Mouse (Mus musculus) kidney, postnatal 0 days (tissue): ENCODE measurements around the gene Cacna2d1. TPM values are rescaled to one million over a fixed set of nuclear protein-coding genes. Genes with fewer than 3 reads are reported as not detected.

Experiments used
- ATAC-seq: fragments of 200-750 bp; cut with Nextera tagmentation; replicated peaks from 2 replicates; pipeline ENCODE4 v1.8.0; 2017; ENCODE audit warnings: low read depth, moderate number of reproducible peaks, moderate TSS enrichment, moderate library complexity; ENCODE audit not compliant: low FRiP score
- DNase-seq: peaks from one replicate; pipeline ENCODE4 v3.0.0-alpha.2; 2016; ENCODE audit warnings: low spot score
- H3K27ac ChIP-seq: fragments of 300-500 bp; sonication (generic); 2 replicates; pipeline ENCODE4 v1.5.1; 2014; ENCODE audit warnings: mild to moderate bottlenecking
- H3K27me3 ChIP-seq: fragments of 300-500 bp; sonication (generic); 2 replicates; pipeline ENCODE4 v1.6.1; 2014; ENCODE audit warnings: low read length, mixed read lengths; ENCODE audit not compliant: insufficient read depth
- H3K36me3 ChIP-seq: fragments of 300-500 bp; sonication (generic); 2 replicates; pipeline ENCODE4 v1.6.1; 2014; ENCODE audit warnings: low read length, mixed read lengths; ENCODE audit not compliant: insufficient read depth
- H3K4me1 ChIP-seq: fragments of 300-500 bp; sonication (generic); replicated peaks from 2 replicates; pipeline ENCODE4 v1.6.1; 2014; ENCODE audit warnings: antibody characterized with exemption, low read length, mixed read lengths; ENCODE audit not compliant: insufficient read depth
- H3K4me2 ChIP-seq: fragments of 300-500 bp; sonication (generic); 2 replicates; pipeline ENCODE4 v1.6.1; 2014; ENCODE audit warnings: mild to moderate bottlenecking, low read length, moderate library complexity, mixed read lengths
- H3K4me3 ChIP-seq: fragments of 300-500 bp; sonication (generic); replicated peaks from 2 replicates; pipeline ENCODE4 v1.5.1; 2014; ENCODE audit warnings: low read depth, low read length
- H3K9ac ChIP-seq: fragments of 300-500 bp; sonication (generic); 2 replicates; pipeline ENCODE4 v1.6.1; 2014; ENCODE audit warnings: low read depth, low read length
- H3K9me3 ChIP-seq: fragments of 300-500 bp; sonication (generic); replicated peaks from 2 replicates; pipeline ENCODE4 v1.6.1; 2016; ENCODE audit warnings: low read length, inconsistent platforms, mixed read lengths
- CTCF ChIP-seq: IDR thresholded peaks from 2 replicates; pipeline ENCODE4 v1.5.1; 2016; ENCODE audit warnings: antibody characterized with exemption, low read depth, mild to moderate bottlenecking, moderate library complexity
- WGBS: fragments of 180-500 bp; shearing (Covaris S2); extraction: QIAGEN DNeasy Blood & Tissue Kit; methylation state at CpG from one replicate; pipeline ENCODE4 v1.1.7; 2014; 5-methylcytosine and 5-hydroxymethylcytosine counted together
- polyA plus RNA-seq: library from polyadenylated mRNA; unstranded; fragments of >200 nt; fragmentation: Nextera tagmentation; extraction: Ambion mirVana; gene quantifications from 2 replicates; pipeline ENCODE4 v1.2.1, GENCODE M21; 2015

Gene Cacna2d1
- polyA plus RNA-seq, 1 experiment from 2014 or later = 9.7 TPM

DNA sequence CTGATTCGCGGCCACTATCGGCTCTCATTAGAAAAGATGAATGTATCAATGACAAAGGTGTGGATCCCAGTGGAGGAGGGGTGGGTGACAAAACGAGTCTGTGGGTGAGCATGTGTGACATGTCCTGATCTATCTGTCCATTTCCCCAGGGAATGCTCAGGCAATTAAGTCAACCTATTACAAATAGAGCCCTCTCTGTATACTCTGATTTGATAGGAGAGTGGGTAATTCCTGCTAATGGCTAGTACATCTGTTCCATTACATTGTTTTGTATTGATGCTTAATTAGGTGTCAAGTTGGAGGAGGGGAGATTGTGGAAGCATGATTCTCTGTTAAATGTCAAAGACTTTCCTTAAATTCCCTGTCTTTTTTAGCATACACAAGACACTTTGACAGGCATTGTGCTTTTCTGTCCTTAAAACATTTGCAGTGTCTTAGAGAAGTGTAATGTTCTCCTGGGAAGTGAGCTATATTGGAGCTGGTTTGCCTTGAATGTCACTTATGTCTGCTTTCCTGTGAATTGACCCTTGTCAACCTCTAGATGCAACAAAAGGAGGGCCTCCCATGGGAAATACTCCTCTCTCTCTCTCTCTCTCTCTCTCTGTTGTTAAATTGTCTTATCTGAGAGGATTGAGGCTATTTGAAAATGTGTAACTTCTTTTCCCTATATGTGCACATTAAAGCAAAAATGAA lies 58.9 kb downstream of the Cacna2d1 start:
- ATAC-seq (no peak), DNase-seq (no peak)
- H3K27me3 ChIP-seq = no peaks in the 10 kb centered on the region
- no peaks in the 10 kb centered on the region for H3K4me1 ChIP-seq
- no peak overlapping the region for H3K27ac ChIP-seq
- H3K4me2 ChIP-seq = no peak overlapping the region
- H3K9me3 ChIP-seq = no peaks in the 10 kb centered on the region
- TF ChIP-seq CTCF = no peak
- 56% methylated on average over 4 of the region's 4 CpGs for WGBS
- no peak overlapping the region for H3K4me3 ChIP-seq
- no peaks in the 10 kb centered on the region for H3K36me3 ChIP-seq
- no peak overlapping the region for H3K9ac ChIP-seq

DNA sequence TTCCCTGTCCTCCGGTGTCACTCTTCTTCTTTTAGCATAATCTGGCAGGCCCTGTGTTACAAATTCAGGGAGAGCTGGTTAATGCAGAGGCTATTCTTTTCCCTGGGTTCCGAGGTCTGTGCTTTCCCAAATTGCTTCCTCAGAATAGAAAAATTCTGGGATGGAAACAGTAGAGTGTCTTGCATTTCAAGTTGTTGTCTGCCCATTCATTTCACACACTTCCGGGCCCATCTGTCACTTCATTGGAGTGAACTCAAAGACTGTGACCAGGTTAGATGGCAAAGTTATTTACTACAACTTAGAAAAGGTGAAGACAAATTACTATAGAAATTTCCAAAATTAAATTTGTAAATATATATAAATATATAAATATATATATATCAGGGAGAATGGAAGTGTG lies 62.7 kb downstream of the Cacna2d1 start:
- no peak overlapping the region for H3K9ac ChIP-seq
- DNase-seq = no peak
- no peak overlapping the region for H3K27ac ChIP-seq
- no peak overlapping the region for H3K4me3 ChIP-seq
- H3K9me3 ChIP-seq = no peaks in the 10 kb centered on the region
- no peak for ATAC-seq
- H3K36me3 ChIP-seq = no peaks in the 10 kb centered on the region
- H3K27me3 ChIP-seq = no peaks in the 10 kb centered on the region
- H3K4me2 ChIP-seq = no peak overlapping the region
- 90% methylated on average over 3 of the region's 3 CpGs for WGBS
- peaks cover under 1% of the 10 kb centered on the region; the same call in 1 of the 2 replicates for H3K4me1 ChIP-seq
- no peak for TF ChIP-seq CTCF

DNA sequence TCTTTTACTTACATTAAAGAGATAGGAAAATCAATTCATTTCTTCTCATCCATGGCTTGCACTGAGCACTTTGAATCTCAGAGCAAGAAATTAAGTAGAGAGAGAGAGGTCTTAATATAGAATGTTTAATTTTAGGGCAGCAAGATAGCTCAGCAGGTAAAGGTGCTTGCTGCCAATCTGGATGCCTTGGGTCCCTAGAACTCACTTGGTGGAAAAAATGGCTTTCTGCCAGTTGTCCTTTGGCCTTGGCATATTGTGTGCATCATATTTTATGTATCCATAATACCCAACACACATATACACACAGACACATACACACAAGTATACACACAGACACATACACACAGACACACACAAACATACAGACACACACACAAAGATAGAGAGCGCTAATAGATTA lies 63.3 kb downstream of the Cacna2d1 start:
- WGBS = 100% methylated on average over 1 of the region's 1 CpGs
- Histone ChIP-seq H3K27ac (no peak overlapping the region), H3K9ac (no peak overlapping the region), H3K36me3 (no peaks in the 10 kb centered on the region), H3K4me2 (no peak overlapping the region), H3K4me1 (peaks cover 6% of the 10 kb centered on the region; the same call in 1 of the 2 replicates), H3K27me3 (no peaks in the 10 kb centered on the region), H3K9me3 (no peaks in the 10 kb centered on the region), H3K4me3 (no peak overlapping the region)
- TF ChIP-seq CTCF = no peak
- ATAC-seq (no peak), DNase-seq (no peak)

DNA sequence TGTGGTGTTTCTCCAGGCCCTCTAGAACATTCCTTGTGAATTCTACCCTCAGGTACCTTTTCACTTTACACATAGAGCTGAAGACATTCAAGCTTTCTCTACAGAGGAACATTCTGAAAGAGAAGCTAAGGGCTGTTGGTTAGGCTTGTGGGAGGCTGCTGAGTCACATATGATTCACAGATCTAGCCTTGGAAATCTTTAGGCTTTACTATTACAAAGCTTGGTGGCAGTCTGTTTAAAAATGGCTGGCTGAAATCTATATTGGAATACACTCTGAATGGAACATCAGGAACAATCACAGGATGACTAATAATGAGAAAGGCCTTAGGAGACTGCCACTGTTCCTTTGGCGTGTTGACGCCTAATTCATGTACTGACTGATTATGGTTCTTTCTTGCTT lies 66.4 kb downstream of the Cacna2d1 start:
- 91% methylated on average over 2 of the region's 2 CpGs for WGBS
- ATAC-seq = no peak
- TF ChIP-seq CTCF = no peak
- Histone ChIP-seq H3K9ac (no peak overlapping the region), H3K4me2 (no peak overlapping the region), H3K27me3 (no peaks in the 10 kb centered on the region), H3K4me1 (peaks cover 7% of the 10 kb centered on the region; the same call in 1 of the 2 replicates), H3K36me3 (no peaks in the 10 kb centered on the region), H3K27ac (no peak overlapping the region), H3K9me3 (no peaks in the 10 kb centered on the region), H3K4me3 (no peak overlapping the region)
- DNase-seq = no peak

DNA sequence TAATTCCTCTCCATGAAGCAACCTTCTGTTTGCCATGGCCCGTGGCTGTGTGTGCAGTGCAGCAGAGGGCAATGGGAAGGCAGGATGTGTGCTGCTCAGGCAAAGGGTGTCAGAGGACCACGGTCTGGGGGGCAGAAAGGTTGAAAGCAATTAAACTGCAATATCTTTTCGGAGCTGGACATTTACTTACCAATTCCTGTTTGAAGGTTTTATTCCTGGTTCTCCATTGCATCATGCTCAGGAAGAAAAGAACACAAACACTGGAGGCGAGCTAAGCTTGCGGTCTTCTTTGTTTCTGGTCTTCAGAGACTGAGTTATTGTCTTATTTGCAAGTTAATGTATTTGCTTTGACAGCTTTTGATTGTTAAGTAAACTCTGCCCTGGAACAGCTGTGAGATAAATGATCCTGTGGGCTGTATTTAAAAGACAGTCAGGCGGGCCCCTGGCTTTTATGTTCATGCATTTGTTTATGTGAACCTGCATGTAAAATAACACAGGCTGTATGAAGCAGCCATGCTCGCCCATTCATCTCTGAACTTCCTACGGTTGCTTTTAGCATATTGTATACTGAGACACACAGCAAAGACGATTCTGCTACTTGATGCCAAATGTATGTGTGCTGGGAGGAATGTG lies 68.1 kb downstream of the Cacna2d1 start:
- Histone ChIP-seq H3K27ac (peak overlapping the region; percentile 42; the same call in 1 of the 2 replicates), H3K4me3 (no peak overlapping the region), H3K9me3 (no peaks in the 10 kb centered on the region), H3K9ac (no peak overlapping the region), H3K4me2 (peak overlapping the region; percentile 10; the same call in 1 of the 2 replicates), H3K36me3 (no peaks in the 10 kb centered on the region), H3K27me3 (no peaks in the 10 kb centered on the region), H3K4me1 (peaks cover 7% of the 10 kb centered on the region; the same call in 1 of the 2 replicates)
- TF ChIP-seq CTCF = no peak
- peak; percentile 60 for DNase-seq
- no peak for ATAC-seq
- 13% methylated on average over 9 of the region's 9 CpGs for WGBS

DNA sequence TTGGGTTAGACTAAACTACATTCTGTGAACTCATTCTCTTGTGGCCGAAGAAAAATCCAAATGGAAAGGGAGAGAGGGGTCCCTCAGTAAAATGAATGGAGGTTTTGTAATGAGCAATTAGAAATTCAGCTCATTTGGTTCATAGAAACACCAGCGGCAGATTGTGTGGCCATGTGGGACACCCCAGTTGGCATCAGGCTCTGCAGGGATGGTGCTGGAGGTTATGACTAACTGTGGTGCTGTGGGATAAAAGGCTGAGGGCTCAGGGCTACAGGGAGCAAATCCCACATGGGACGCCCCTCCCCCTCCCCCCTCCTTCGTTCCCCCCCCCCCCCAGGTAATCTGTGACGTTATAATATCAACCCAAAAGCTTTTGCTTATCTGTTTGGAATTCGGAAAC lies 69.8 kb downstream of the Cacna2d1 start:
- Histone ChIP-seq H3K36me3 (no peaks in the 10 kb centered on the region), H3K4me2 (no peak overlapping the region), H3K9me3 (no peaks in the 10 kb centered on the region), H3K4me3 (no peak overlapping the region), H3K4me1 (peaks cover 7% of the 10 kb centered on the region; the same call in 1 of the 2 replicates), H3K27me3 (no peaks in the 10 kb centered on the region), H3K27ac (no peak overlapping the region), H3K9ac (no peak overlapping the region)
- ATAC-seq (no peak), DNase-seq (no peak)
- no peak for TF ChIP-seq CTCF
- 65% methylated on average over 5 of the region's 6 CpGs for WGBS
